Comparison of ENCODE assay signal across 8 mouse cellular contexts in the genomic region with DNA sequence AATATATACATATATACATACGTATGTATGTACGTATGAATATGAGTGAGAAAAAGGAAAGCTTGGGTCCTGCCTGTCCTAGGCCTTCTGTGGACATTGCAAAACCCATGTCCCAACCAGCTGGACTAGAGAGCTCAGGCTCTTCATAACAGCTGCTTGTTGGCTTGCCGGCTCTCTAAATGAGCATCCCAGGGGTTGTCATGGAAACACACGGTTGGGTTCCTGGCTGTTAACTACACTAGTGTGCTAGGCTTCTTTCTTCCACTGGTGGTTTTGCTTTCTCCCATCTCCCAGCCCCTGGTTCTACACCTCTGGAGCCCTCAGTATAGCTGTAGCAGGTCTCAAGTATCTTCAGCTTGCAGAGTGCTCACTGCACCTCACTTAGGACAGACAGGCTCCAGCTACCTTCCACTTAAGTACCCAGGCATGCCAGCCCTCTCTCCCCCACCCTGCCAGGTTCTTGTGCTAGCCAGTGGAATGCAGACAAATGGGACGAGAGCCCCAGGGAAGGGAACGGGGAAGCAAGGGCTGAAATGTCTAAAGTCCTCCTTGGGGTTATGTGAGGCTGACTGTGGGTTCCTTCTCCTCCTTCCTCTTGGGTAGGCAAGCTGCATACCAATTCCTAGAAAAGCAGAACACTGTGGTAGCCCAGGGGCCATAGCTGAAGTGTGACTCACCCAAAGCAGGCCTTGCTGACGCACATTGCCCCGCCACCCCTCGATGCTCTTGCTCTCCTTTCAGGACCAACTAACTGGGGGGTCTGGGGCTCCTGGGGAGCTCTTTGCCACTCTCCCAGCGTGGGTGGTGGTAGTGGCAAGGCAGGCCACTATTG. TPM values are rescaled to one million over a fixed set of nuclear protein-coding genes. Genes with fewer than 3 reads are reported as not detected.
DNase-seq lines count a peak whose midpoint lies in the region; ATAC-seq and TF ChIP-seq lines count a peak whose summit lies in the region.

No protein-coding gene starts in this region.

- H3K27me3 ChIP-seq in forebrain, embryonic 16.5 days (replicated peaks; ENCODE audit: control insufficient read depth, insufficient read depth, low read length) = no peaks in the 10 kb centered on the region
- no peaks in the 10 kb centered on the region for H3K27me3 ChIP-seq in intestine, embryonic 15.5 days (replicated peaks)
- H3K27me3 ChIP-seq in limb, embryonic 12.5 days = no peaks in the 10 kb centered on the region
- H3K27me3 ChIP-seq in midbrain, postnatal 0 days (ENCODE audit: insufficient read depth, low read length) = no peaks in the 10 kb centered on the region

- ATAC-seq in forebrain, embryonic 16.5 days = peak; percentile 77
- ATAC-seq in intestine, embryonic 15.5 days = no peak
- ATAC-seq in limb, embryonic 12.5 days (ENCODE audit: insufficient number of reproducible peaks, insufficient read depth, low FRiP score, low TSS enrichment, low read depth) = peak; percentile 15; the same call in 1 of the 2 replicates
- 0 out of 2 replicates have a peak, but pooled peaks have one; percentile 44 for ATAC-seq in midbrain, postnatal 0 days (ENCODE audit: low FRiP score)

- H3K27ac ChIP-seq in forebrain, embryonic 16.5 days (ENCODE audit: low read length) = peak overlapping the region; percentile 3; the same call in 1 of the 2 replicates
- H3K27ac ChIP-seq in intestine, embryonic 15.5 days = peak overlapping the region; percentile 45; the same call in 1 of the 2 replicates
- H3K27ac ChIP-seq in limb, embryonic 12.5 days = peak overlapping the region; percentile 74
- H3K27ac ChIP-seq in midbrain, postnatal 0 days (ENCODE audit: low read depth, low read length) = 0 out of 2 replicates have a peak overlapping the region, but pooled peaks have one; percentile 43

- H3K4me2 ChIP-seq in forebrain, embryonic 16.5 days (ENCODE audit: low read length) = no peak overlapping the region
- no peak overlapping the region for H3K4me2 ChIP-seq in intestine, embryonic 15.5 days (replicated peaks)
- H3K4me2 ChIP-seq in limb, embryonic 12.5 days = no peak overlapping the region
- H3K4me2 ChIP-seq in midbrain, postnatal 0 days (ENCODE audit: low read depth, low read length, poor library complexity, severe bottlenecking) = no peak overlapping the region

- no peaks in the 10 kb centered on the region for H3K9me3 ChIP-seq in forebrain, embryonic 16.5 days (ENCODE audit: control insufficient read depth, low read length)
- H3K9me3 ChIP-seq in intestine, embryonic 15.5 days = no peaks in the 10 kb centered on the region
- no peaks in the 10 kb centered on the region for H3K9me3 ChIP-seq in limb, embryonic 12.5 days
- H3K9me3 ChIP-seq in midbrain, postnatal 0 days (ENCODE audit: low read length) = no peaks in the 10 kb centered on the region

- no peak for TF ChIP-seq CTCF in midbrain, postnatal 0 days (IDR thresholded peaks at IDR 0.05)

- peaks cover 9% of the 10 kb centered on the region for H3K36me3 ChIP-seq in forebrain, embryonic 16.5 days (ENCODE audit: control insufficient read depth, insufficient read depth)
- H3K36me3 ChIP-seq in intestine, embryonic 15.5 days = peaks cover 29% of the 10 kb centered on the region
- peaks cover 93% of the 10 kb centered on the region for H3K36me3 ChIP-seq in limb, embryonic 12.5 days
- H3K36me3 ChIP-seq in midbrain, postnatal 0 days (ENCODE audit: insufficient read depth, low read length) = peaks cover 58% of the 10 kb centered on the region

- H3K4me3 ChIP-seq in forebrain, embryonic 16.5 days (replicated peaks; ENCODE audit: low read length) = no peak overlapping the region
- no peak overlapping the region for H3K4me3 ChIP-seq in intestine, embryonic 15.5 days (replicated peaks)
- no peak overlapping the region for H3K4me3 ChIP-seq in limb, embryonic 12.5 days (replicated peaks)
- no peak overlapping the region for H3K4me3 ChIP-seq in midbrain, postnatal 0 days (ENCODE audit: low read depth, low read length)

- peaks cover 7% of the 10 kb centered on the region; the same call in 1 of the 2 replicates for H3K4me1 ChIP-seq in forebrain, embryonic 16.5 days (replicated peaks; ENCODE audit: control insufficient read depth, insufficient read depth, low read length)
- peaks cover 37% of the 10 kb centered on the region for H3K4me1 ChIP-seq in intestine, embryonic 15.5 days (replicated peaks)
- H3K4me1 ChIP-seq in limb, embryonic 12.5 days (replicated peaks) = peaks cover 38% of the 10 kb centered on the region
- no peaks in the 10 kb centered on the region; the same call in 1 of the 2 replicates for H3K4me1 ChIP-seq in midbrain, postnatal 0 days (ENCODE audit: insufficient read depth, low read length)

- DNase-seq in cerebellum, adult 9-10 months = peak; percentile 44
- no peak for DNase-seq in cerebellum, adult 9-11 months
- DNase-seq in adipocyte (ENCODE audit: low spot score) = peak; percentile 60
- peak; percentile 93 for DNase-seq in midbrain, postnatal 0 days (ENCODE audit: low spot score)
- no peak for DNase-seq in spleen, postnatal 14 days (ENCODE audit: low spot score in 2 of 2)

- H3K9ac ChIP-seq in forebrain, embryonic 16.5 days (replicated peaks; ENCODE audit: low read depth, low read length) = 0 out of 2 replicates have a peak overlapping the region, but pooled peaks have one; percentile 5
- H3K9ac ChIP-seq in intestine, embryonic 15.5 days = no peak overlapping the region
- H3K9ac ChIP-seq in limb, embryonic 12.5 days (replicated peaks) = 0 out of 2 replicates have a peak overlapping the region, but pooled peaks have one; percentile 14
- H3K9ac ChIP-seq in midbrain, postnatal 0 days (replicated peaks; ENCODE audit: low read length, poor library complexity, severe bottlenecking) = no peak overlapping the region

- 52% methylated on average over 10 of the region's 10 CpGs for WGBS in forebrain, embryonic 16.5 days
- 56% methylated on average over 10 of the region's 10 CpGs for WGBS in intestine, embryonic 15.5 days
- WGBS in limb, embryonic 12.5 days = 51% methylated on average over 10 of the region's 10 CpGs
- 60% methylated on average over 10 of the region's 10 CpGs for WGBS in midbrain, postnatal 0 days

RNA-seq across cellular contexts. Expression of a gene that starts 16.0 kb away (rescaled TPM):
- polyA plus RNA-seq in forebrain, embryonic 16.5 days (2015; fragmentation: Nextera tagmentation; extraction: Ambion mirVana) = 10.1 and 10.2 TPM in 2 replicates
- 41.8 and 44.6 TPM in 2 replicates for polyA plus RNA-seq in intestine, embryonic 15.5 days (2015; fragmentation: Nextera tagmentation; extraction: Ambion mirVana)
- 65.6 and 67.5 TPM in 2 replicates for polyA plus RNA-seq in limb, embryonic 12.5 days (2016; fragmentation: Nextera tagmentation; extraction: Ambion mirVana)
- 8.5 and 12.3 TPM in 2 replicates for total RNA-seq in midbrain, postnatal 0 days (2014; rRNA removed)
- 9.1 and 10.6 TPM in 2 replicates for polyA plus RNA-seq in midbrain, postnatal 0 days (2015; fragmentation: Nextera tagmentation; extraction: Ambion mirVana)

RNA-seq across cellular contexts. Expression of a gene that starts 27.7 kb away (rescaled TPM):
- polyA plus RNA-seq in forebrain, embryonic 16.5 days (2015; fragmentation: Nextera tagmentation; extraction: Ambion mirVana) = 33.5 and 34.7 TPM in 2 replicates
- 29.5 and 32.1 TPM in 2 replicates for polyA plus RNA-seq in intestine, embryonic 15.5 days (2015; fragmentation: Nextera tagmentation; extraction: Ambion mirVana)
- polyA plus RNA-seq in limb, embryonic 12.5 days (2016; fragmentation: Nextera tagmentation; extraction: Ambion mirVana) = 41.1 and 45.2 TPM in 2 replicates
- 18.0 and 21.2 TPM in 2 replicates for total RNA-seq in midbrain, postnatal 0 days (2014; rRNA removed)
- polyA plus RNA-seq in midbrain, postnatal 0 days (2015; fragmentation: Nextera tagmentation; extraction: Ambion mirVana) = 16.9 and 17.4 TPM in 2 replicates

RNA-seq across cellular contexts. Expression of a gene that starts 31.8 kb away (rescaled TPM):
- 0.87 and 1.2 TPM in 2 replicates for polyA plus RNA-seq in forebrain, embryonic 16.5 days (2015; fragmentation: Nextera tagmentation; extraction: Ambion mirVana)
- polyA plus RNA-seq in intestine, embryonic 15.5 days (2015; fragmentation: Nextera tagmentation; extraction: Ambion mirVana) = 12.8 and 12.9 TPM in 2 replicates
- 7.2 and 8.4 TPM in 2 replicates for polyA plus RNA-seq in limb, embryonic 12.5 days (2016; fragmentation: Nextera tagmentation; extraction: Ambion mirVana)
- 0.19 and 2.7 TPM in 2 replicates for total RNA-seq in midbrain, postnatal 0 days (2014; rRNA removed)
- polyA plus RNA-seq in midbrain, postnatal 0 days (2015; fragmentation: Nextera tagmentation; extraction: Ambion mirVana) = 2.6 and 2.9 TPM in 2 replicates

RNA-seq across cellular contexts. Expression of a gene that starts 35.1 kb away (rescaled TPM):
- polyA plus RNA-seq in forebrain, embryonic 16.5 days (2015; fragmentation: Nextera tagmentation; extraction: Ambion mirVana) = 60.2 and 60.6 TPM in 2 replicates
- polyA plus RNA-seq in intestine, embryonic 15.5 days (2015; fragmentation: Nextera tagmentation; extraction: Ambion mirVana) = 55.3 TPM in 2 replicates
- 43.2 and 44.3 TPM in 2 replicates for polyA plus RNA-seq in limb, embryonic 12.5 days (2016; fragmentation: Nextera tagmentation; extraction: Ambion mirVana)
- total RNA-seq in midbrain, postnatal 0 days (2014; rRNA removed) = 27.0 and 28.6 TPM in 2 replicates
- 47.7 and 49.3 TPM in 2 replicates for polyA plus RNA-seq in midbrain, postnatal 0 days (2015; fragmentation: Nextera tagmentation; extraction: Ambion mirVana)

Comparison
In these comparisons a context has a peak if more than half of its experiments do, and no peak if none do; other contexts are left out.
1. DNase-seq: peak in cerebellum, adult 9-10 months (single experiment), adipocyte (single experiment) and midbrain, postnatal 0 days (single experiment); none in cerebellum, adult 9-11 months (single experiment) and spleen, postnatal 14 days (0 of 2).
2. H3K27ac ChIP-seq: peak in every context shown above with its lines; median percentile 74 in limb, embryonic 12.5 days; 45 in intestine, embryonic 15.5 days; 43 in midbrain, postnatal 0 days; 3 in forebrain, embryonic 16.5 days.
3. H3K9ac ChIP-seq: peak in forebrain, embryonic 16.5 days (single experiment) and limb, embryonic 12.5 days (single experiment); none in intestine, embryonic 15.5 days (single experiment) and midbrain, postnatal 0 days (single experiment).